Mouse (Mus musculus): ENCODE measurements around the gene Dnah9.

The Dnah9 gene

DNA sequence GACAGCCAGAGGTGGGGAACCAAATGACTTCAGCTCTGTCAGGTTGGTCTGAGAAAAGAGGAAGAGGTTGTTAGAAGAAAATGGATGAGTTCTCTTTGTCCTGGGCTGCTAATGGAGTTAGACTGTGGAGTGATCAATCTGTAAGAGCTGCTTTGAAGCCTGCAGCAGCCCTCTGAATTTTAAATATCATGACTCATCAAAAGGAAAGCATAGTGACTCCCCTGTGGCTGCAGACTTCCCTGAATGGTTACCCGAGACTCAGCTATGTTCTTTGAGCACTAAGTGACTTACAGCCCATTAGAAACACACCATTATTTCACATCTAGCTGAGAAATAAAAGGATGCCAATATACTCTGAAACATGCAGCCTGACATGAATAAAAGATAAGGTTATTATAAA, 240.4 kb downstream of the Dnah9 start:
- peak; percentile 41 for DNase-seq (ENCODE audit: low read depth, low spot score)

DNA sequence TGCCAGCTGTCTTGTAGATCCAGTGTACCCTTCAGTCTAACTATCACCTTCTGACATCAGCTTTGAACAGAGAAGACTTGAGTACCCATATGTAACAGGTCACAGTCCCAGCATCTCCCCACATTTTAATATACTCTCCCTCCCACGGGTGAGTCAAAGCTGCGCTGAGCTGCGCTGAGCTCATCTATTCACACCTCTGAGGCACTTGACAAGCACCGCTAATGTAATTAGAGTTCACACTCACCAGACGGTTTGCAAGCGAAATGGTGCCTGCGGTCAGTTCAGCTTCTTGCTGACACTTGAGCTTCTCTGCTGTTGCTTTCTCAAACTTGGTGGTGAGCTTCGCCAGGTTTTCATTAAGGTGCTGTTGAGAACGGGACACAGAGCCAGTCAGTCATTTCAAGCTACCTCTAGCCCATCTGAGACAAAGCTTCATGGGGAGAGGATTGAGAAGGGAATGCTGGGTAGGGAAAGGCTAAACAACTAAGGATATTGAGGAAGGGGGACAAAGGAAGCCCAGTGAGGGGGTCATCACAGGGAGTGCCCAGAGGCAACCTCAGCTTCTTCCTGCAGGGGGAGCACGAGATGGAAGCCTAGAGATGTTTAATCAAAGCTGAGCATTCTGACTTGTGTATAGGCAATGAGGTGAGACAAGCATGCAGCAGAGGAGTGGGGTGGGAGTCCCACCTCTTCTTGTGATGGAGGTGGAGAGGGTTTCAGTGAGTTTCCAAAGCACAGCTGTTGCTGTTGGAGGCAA, 249.7 kb downstream of the Dnah9 start:
- DNase-seq (ENCODE audit: low read depth, low spot score): peak; percentile 61

DNA sequence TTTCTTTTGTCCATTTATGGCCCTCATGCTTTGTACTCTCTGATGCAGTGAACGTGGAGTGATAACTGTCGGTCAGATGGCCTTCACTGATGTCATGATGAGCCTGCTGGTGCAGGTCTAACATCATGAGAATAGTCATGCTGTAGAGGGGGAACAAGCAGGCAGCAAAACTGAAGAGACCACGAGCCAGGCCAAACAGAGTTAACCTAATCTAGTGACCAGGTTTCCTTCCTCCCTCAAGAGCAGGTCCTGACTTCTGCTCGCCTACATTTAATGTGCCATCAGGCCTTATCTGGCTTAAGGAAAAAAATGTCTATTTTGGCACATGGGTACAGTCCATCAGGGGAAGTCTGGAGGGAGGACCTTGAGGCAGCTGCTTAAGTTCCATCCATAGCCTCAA, 259.2 kb downstream of the Dnah9 start:
- DNase-seq (ENCODE audit: low read depth, low spot score): no peak

DNA sequence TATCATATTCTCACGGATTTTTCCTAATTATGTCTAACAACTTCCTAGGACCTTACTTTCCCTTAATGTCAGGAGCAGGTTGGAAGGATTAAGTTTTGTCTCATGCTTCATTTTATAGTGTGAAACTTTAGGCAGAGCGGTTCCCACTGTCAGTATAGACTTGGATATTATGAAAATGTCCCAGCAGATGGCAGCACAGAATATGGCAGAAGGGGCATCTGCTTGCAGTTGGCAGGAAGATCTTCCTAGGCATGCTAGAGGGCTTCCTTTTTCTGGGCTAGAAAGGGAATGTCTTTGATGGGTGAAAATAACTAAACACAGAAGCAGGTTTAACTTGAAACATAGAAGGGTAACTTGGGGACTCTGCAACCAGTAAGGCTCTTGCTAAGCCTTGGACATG, 262.9 kb downstream of the Dnah9 start:
- peak; percentile 79 for DNase-seq (ENCODE audit: low read depth, low spot score)

DNA sequence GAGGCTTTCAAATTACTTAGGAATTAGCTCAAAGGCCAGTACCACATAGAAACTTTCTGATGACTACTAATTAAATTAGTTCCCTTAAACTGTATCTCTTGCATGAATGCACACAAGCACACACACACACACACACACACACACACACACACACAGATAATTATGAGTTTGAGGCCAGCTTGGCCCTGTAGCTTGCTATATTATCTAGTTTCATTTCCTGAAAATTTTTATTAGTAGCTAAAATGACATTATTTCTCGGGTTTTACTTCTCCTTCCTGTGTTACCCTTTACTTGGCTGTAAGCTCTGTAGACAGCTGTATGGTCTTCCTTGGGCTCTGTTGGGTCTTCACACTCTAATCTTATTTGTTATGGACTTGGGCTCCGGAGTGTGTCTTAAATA, 264.4 kb downstream of the Dnah9 start:
- no peak for DNase-seq (ENCODE audit: low read depth, low spot score)

DNA sequence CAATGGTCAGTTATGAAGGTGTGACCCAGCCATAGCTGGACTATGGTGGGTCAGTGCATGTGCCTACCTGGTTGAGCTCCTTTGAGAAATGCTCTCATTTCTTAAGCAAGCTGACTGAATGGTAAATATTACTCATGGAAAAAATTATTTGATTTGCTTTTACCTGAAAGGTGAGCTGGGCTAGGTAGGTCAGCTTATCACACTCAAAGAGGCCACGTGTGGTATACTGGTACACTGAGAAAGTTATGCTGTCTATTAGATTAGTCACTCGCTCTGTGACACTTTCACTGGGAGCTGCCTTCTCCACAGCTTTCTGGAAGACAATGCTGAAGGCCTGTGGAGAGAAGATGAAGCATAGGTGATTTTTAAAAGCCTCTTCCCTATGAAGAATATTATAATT, 286.9 kb downstream of the Dnah9 start:
- DNase-seq (ENCODE audit: low read depth, low spot score): no peak

DNA sequence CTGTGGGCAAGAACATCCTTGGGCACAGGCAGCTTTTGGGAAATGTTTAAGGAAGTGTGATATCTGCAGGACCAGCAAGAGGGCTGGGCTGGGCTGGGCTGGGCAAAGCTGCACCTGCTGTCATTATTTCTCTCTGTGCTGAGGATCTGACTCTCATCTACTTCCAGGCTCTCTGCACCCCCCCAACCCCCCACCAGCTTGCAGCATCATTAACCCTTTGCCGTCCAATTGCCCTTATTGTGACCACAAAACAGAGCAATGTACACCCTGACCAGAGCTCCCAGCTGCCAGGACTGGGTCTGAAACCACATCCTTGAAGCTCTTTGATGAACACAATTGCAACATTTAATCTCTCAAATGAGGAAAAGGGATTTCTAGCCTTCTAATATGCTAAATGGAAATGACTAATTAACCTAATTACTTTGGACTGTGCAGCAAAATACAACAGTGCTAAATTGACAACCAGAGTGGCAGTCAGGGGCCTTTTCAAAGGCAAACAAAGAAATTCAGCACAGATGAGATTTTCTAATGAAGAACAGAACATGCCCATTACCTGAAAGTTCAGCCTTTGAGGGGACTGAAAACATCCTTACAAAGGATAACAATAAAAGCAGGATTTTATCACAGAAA, 291.1 kb downstream of the Dnah9 start:
- no peak for DNase-seq (ENCODE audit: low read depth, low spot score)

DNA sequence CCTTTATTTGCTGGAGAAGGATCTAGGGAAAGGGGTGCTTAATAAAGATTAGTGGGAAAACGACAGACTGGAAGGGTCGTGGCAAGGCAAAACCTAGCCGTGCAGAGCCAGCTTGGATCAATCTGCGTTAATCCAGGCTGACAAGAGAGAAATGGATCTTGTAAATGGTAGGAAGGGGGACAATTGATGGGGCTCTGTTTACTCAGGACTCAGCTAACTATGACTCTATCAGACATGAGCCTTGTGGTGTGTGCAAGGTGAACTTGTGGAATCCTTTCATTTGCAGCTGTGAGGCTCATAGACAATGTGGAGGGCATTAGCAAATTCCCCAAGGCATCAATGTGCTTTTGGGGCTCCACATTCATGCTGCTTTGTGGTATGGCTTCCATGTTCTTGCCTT, 306.9 kb downstream of the Dnah9 start:
- no peak for DNase-seq (ENCODE audit: low read depth, low spot score)

DNA sequence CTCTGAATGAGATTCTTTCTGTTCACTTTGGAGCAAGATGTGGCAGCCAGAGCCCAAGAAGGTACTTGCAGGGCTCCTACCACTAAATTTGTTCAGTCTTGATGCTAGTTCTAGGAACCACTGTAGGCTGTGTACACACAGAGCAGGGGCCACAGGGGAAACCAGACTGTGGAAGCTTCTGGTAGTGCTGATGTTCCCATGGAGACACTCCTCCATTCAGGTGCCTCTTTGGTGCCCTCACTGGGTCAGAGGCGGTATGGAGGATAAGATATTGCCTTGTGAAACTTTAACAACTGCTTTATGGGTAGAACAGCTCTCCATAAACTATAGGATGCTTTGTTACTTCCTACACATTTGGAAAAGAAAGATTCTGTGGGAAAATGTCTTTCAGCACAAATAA, 316.3 kb downstream of the Dnah9 start:
- DNase-seq (ENCODE audit: low read depth, low spot score): peak; percentile 38

DNA sequence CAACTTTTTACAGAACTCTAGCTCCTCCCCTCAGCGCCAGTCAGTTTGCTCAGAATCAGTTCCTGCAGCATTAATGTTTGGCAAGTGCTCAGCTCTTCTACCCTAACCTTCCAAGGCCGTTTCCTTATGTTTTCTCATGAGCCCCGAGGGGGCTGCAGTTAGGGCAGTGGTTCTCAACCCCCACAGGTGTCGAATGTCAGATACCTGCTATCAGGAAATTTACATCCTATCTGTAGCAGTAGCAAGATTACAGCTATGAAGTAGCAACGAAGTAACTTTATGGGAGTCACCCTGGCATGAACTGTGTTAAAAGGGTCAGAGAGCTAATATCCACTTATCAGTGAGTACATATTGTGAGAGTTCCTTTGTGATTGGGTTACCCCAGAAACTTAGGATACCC, 321.9 kb downstream of the Dnah9 start:
- DNase-seq (ENCODE audit: low read depth, low spot score): no peak

DNA sequence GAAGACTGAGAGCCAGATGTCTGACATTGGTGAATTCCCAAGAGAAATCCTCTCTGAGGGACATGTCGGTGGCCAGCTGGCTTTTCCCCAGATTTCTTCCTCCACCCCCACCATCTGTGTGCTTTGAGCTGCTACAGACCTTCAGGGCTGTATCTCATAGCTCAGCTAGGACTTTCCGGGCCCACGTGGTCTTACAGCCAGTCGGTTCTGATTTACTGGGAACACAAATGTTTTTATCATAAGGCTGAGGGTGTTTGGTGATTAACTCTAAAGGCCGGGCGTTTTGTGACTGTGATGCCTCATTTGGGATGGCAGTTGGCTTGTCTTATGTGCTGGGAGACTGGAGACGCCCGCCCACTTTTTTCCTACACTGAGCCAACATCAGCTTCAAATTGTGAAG, 329.4 kb downstream of the Dnah9 start:
- peak; percentile 75 for DNase-seq (ENCODE audit: low read depth, low spot score)

DNA sequence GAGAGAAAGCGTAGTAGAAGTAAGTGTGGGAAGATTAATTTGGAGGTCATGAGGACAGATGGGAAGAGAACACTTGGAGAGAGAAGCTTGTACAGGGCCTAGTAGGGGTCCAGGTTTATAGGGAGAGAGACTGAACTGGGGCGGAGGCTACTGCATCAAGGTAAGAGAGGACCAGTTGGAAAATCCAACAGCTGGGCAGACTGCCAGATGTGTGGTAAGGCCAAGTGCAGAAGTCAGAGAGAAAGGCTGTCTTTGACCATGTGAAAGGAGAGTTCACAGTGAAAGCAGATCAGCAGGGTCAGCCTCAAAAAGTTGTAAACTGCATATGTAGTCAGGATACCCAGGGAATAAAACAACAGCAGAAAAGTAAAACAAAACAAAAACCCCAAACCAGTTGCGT, 343.8 kb downstream of the Dnah9 start:
- no peak for DNase-seq (ENCODE audit: low read depth, low spot score)

DNA sequence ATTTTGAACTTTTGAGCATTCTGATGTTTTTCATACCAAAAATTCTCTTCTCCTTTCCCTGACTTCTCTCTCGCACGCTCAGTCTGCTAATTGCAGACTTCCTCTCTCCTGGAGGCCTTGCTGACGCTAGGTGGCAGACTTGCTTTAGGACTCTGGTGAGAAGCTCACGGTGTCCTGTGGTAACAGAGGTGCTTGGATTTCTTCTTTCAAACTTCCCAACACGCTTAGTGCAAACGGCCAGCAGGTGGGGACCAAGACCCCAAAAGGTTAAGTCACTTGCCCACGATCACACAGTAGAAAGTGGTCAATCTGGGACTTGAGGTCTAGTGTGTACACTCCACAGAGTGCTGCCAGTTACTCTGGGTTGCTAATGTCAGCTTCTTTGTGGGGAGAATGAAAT, 347.5 kb downstream of the Dnah9 start:
- DNase-seq (ENCODE audit: low read depth, low spot score): peak; percentile 85

DNA sequence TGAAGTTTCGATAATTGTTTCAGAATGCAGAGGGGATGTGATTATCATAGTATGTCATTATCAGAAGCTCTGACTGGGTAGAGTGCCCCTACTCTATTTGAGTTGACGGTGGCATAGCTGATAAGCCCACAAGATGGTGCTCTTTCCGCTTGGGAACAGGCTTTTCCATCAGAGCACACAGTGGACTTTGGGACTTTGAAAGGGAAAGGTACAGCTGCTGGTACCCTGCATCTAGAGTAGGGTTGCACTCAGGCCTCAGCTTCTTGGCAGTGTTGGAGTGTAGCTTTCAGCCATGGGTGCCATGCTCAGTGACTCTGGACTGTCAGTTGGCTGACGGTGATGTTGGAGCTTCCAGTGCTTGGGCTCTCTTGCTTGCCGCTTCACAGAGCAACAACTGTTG, 348.1 kb downstream of the Dnah9 start:
- peak; percentile 53 for DNase-seq (ENCODE audit: low read depth, low spot score)

DNA sequence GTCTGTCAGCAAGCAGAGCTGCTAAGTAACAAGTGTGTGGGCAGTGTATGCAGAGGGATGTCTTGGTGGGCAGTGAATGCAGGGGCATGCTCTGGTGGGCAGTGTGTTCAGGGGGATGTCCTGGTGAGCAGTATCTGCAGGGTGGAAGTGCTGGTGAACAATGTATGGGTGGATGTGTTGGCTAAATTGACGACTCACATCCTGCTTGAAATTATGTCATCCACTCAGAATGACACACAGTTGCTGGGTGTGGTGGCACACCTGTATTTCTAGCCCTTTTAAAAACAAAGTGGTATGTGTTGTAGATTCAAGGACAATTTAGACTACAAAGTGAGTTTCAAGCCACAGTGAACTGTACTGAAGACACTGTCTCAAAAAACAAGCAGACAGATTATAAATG, 350.2 kb downstream of the Dnah9 start:
- DNase-seq (ENCODE audit: low read depth, low spot score): no peak

DNA sequence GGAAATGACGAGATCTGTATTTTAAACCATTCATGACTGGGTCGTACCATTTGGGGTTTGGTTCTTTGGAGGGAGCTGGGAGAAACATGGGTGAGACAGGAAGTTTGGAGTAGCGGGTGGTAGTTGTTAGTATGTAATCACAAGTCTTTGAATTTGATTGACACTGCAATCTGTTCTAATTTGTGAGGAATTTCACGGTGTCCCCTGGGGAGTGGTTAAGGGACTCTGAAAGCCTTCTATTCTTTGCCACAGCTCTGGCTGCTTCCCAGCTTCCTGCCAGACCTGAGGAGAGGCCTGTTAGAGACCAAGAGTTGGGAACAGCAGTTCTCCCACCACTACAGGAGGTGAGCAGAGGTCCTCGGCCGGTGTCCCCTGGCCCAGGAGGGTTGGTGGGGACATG, 352.1 kb downstream of the Dnah9 start:
- DNase-seq (ENCODE audit: low read depth, low spot score): no peak

DNA sequence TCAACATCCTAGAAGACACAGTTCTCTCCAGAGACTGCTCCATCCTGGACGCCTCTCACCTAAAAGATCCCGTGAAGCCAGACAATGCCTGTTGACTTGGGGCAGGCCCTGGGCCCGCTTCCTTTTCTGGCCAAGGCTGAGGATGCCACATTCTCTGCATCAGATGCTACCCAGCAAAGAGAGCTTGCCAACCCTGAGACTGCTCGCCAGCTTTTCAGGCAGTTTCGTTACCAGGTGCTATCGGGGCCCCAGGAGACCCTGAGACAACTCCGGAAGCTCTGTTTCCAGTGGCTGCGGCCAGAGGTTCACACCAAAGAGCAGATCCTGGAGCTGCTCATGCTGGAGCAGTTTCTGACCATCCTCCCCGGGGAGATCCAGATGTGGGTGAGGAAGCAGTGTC, 354.0 kb downstream of the Dnah9 start:
- DNase-seq (ENCODE audit: low read depth, low spot score): no peak

DNA sequence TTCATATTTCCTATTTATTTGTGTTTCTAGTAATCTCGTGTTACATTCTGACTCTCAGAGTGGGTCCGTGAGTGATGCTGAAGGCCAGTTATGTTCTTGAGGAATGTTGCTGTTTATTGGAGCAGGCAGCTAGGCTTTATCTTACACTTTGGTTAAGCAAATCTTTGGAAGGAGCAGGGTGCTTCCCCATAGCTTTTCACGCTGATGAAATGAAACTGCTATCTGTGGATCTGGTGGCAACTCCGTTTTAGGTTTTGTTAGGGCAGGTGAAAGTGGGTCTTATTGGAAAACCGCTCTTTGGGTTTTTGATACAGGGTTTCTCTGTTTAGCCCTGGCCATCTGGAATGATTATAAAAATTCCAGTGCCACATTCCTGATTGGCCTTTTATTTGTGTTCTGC, 356.3 kb downstream of the Dnah9 start:
- DNase-seq (ENCODE audit: low read depth, low spot score): no peak

DNA sequence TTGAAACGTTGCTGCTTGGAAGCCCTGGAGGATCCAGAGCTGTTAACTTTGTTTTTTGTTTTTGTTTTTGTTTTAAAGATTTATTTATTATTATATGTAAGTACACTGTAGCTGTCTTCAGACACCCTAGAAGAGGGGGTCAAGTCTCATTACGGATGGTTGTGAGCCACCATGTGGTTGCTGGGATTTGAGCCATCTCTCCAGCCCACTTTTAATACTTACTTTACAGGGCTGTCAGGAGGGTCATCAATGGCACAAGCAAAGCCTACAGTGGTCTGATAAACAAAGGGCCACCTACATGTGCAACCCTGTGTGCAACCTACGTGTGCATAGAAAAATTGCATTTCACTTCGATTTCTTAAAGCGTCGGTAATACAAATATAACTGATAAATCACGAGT, 360.8 kb downstream of the Dnah9 start:
- no peak for DNase-seq (ENCODE audit: low read depth, low spot score)

DNA sequence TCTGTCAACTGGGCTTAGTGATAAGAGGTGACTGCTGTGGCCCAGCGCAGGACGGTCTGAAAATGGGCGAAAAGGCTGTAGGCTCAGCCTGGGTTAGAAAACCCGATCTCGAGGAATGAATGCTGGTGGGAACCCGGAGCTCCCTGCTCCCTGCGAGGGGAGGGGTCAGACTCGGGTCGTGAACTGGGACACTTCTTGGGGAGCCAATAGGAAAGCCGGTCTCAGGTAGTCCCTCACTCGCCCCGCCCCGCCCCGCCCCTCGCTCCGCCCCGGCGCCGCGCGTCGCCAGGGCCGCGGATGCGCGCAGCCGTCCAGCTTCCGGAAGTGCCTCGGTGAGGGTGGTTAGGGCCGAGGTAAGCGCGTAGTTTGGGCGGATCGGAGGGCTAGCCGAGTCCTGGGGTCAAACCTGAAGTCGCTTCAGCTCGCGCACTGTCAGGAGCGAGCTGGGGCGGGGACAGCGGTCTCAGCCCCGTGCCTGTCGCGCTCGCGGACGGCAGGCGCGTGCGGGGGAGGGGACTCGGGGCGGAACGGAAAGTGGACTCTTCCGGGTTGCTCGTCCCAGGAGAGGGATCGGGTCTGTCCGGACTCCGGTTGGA, 361.3 kb downstream of the Dnah9 start, which contains the start of gene Zkscan6:
TSS of gene Zkscan6 (plus strand) at position 267 of the 596 bp plus-strand sequence.
- peak; percentile 96 for DNase-seq (ENCODE audit: low read depth, low spot score)

DNA sequence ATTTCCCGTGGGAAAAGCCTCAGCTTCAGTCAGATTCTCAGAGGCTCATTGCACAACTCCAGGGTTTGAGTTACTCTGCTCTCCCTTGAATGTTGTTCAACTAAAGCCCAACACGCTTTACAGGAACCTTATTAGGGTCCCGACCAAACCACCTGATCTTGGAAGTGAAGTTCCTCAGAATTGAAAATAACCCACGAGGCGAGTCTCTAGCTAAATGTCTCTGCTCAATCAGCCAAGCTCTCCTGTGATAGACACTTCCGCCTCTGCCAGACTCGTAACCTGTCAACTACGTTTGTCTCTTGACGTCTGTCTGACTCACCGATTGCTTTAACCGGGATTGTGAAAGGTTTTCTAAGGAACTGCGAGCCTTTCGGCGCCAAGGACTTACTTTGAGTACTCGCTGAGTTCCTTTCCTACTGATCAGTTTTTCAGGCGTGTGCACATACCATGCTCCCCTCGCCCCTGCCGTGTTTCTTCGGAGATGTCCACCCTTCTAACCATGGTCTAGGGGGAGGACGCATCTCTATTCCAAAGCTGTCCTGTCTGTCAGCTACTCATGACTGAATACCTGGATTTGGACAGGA, 361.9 kb downstream of the Dnah9 start:
- DNase-seq (ENCODE audit: low read depth, low spot score): peak; percentile 65

DNA sequence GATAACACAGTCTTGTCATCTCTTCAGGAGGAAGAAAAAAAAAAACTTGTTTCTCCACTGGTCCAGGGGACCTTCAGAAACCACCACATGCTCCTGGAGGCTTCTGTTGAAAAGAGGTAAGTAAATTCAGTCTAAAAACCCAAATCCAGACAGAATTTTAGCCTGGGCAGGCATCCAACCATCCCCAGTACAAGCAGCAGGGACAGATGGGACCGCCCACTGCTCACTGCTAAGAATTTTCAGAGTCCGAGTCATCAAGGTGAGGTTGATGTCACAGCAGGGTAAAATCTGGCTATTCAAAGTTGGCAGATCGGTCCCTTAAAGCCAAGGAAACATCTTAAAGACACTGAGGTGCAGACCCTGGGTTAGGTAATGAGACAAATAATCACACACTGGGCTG, 366.5 kb downstream of the Dnah9 start:
- peak; percentile 96 for DNase-seq (ENCODE audit: low read depth, low spot score)

DNA sequence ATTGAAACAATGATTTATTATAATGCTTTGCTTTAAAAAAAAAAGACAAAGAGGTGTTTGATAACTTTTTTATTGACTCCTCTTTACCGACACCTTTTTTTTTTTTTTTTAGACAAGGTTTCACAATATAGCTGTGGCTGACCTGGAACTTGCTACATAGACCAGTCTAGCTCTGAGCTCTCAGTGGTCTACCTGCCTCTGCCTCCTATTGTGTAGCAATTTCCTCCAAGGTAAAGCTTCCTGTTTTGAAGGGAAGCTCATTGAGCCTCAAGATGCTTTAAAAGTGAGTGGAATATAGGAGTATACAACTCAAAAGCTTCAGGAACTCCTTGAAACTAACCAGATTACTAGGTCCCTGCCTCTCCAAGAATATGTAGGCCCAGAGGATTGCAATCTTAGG, 372.5 kb downstream of the Dnah9 start:
- no peak for DNase-seq (ENCODE audit: low read depth, low spot score)
